Mouse (Mus musculus): ENCODE results near the gene Proser2.

Proser2 gene

GRCm38 (mm10) chr2:6071598-6072440, 58.2 kb downstream of the Proser2 start:
- no peak for DNase-seq

DNA sequence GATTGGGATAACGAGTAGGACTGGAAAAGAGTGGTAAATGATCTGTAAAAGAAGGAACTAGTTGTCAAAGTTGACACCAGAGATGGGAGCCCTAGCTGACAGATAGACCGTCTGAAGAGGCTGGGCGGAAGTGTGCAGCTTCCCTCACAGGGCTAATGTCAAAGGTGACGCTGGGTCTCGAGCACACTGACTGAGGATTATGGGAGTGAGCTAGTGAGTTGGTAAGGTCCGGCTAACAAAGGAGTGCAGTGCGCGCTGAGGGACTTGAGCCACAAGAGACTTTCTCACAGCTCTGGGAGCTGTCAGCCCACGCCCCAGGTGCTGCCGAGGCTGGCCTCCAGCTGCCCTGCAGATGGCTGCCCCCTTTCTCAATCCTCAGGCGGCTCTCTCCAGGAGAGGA, 59.1 kb downstream of the Proser2 start:
- DNase-seq, result no peak

- no peak for DNase-seq
These were observed 62.7 kb downstream of the Proser2 start for GRCm38 (mm10) chr2:6067341-6067740.

DNA sequence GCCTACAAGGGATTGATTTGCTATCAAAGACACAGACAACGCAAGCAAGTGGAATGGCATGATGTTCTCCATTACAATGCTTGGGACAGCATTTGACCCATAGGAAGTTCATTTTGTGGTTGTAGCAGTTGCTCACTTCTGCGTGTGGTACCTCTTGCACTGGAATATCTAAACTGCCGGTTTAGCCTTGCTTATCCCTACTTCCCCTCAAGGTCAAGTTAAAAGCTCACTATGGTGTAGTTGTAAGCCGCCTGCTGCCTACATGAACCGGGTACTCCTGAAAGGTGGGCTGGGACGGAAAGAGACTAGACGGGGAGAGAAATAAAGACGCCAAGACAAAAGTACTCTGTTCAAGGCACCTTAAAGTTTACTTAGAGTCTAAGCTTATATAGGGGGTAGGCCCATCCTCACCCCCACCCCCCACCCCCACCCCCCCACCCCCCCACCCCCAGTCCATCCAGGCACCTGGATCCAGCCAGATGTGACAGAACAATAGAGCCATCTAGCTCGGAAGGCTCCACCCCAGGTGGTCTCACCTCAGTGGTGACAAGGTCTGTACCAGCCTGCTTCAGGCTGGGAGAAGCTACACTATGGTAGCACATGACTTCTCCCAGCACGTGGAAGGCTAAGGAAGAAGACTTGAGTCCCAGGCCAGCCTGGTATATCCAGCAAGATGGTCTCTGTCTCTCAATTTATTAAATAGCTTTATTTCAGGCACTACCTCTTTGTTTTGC, 69.8 kb downstream of the Proser2 start:
- no peak for DNase-seq

DNA sequence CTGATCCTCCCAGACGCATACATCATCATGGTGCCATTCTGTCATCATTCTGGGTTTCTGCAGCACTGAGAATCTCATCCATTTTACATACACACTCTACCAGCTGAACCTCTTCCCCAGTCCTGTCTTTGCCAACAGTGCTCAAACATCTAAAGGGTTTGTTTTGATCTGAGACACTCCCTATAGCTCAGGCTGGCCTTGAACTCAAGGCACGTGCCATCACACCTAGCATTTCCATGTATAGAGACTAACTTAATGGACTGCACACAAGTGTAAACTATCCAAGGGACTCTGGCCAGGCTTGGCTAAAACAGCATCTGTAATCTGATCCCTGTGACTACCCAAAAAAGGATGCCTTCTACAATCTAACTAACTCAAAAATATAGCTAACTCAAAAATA, 70.7 kb downstream of the Proser2 start:
- no peak for DNase-seq

DNA sequence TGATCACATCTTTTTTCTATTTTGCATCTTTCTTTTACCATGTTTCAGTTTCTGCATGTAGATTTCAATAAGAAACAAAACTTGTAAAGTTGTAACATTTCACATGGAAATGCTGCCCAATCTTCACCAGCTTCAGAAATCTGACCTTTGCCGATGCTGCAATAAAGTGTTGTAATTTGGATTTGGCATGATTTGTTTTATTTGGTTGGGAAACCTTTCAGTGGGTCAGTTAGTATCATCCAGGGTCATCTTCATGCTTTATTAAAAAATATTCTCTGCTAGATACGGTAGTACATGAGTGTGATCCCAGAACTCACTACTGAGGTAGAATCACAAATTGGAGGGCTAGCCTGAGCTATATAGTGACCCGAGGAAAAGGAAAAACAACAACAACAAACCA, 73.5 kb downstream of the Proser2 start:
- DNase-seq, result no peak

- no peak for DNase-seq
These were observed 74.5 kb downstream of the Proser2 start for GRCm38 (mm10) chr2:6055466-6055865.

DNA sequence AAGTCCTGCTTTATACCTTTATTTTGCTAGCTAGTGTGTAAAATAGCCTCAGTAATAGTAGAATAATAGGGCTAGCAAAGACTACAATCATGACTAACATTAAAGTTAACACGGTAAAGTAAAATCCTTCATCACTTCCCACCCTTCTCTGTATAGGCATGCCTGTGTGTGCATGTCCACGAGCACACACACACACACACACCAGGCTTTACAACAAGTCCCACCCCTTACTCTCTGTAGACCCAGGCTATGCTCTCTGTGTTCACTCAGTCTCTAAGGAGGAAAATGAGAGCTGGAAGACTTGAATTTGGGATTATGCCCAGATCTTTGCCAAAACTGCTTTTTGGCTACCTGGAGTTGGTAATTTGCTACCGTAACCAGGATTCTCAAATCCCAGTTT, 81.0 kb downstream of the Proser2 start:
- no peak for DNase-seq

DNA sequence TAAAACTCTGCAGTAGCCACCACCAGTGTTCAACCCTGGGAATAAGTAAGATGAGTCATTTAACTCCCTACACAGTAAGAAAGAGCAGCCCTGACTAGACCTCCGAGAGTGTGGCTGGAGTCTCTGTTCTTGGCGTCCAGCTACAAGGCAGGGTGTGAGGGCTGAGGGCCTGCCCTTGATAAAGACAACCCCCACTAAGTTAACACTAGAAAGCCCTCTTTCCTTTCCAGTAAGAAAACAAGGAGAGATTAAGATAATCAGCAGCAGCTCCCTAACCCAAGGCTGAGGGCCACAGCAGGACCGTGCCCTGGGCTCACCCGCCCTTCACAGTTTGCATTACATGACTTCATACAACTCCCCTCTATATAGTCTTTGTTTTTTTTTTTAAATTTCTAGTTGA, 81.4 kb downstream of the Proser2 start:
- no peak for DNase-seq
